Mouse (Mus musculus): ENCODE data around the gene Qdpr. TPM values are rescaled to one million over a fixed set of nuclear protein-coding genes. Genes with fewer than 3 reads are reported as not detected.

Qdpr gene
- polyA plus RNA-seq, 1 experiment from 2014 or later: 102 TPM

- ATAC-seq (ENCODE audit: low FRiP score): no peak
- H3K9me3 ChIP-seq: no peaks in the 10 kb centered on the region
- H3K27ac ChIP-seq: no peak overlapping the region
- no peaks in the 10 kb centered on the region for H3K36me3 ChIP-seq (replicated peaks)
- H3K27me3 ChIP-seq: peaks cover 9% of the 10 kb centered on the region; the same call in 1 of the 2 replicates
- 89% methylated on average over 2 of the region's 2 CpGs for whole genome bisulfite sequencing
- H3K4me3 ChIP-seq (replicated peaks): no peak overlapping the region
- H3K9ac ChIP-seq: no peak overlapping the region
- H3K4me2 ChIP-seq: no peak overlapping the region
- H3K4me1 ChIP-seq: peaks cover 7% of the 10 kb centered on the region
Measured at GRCm38 (mm10) chr5:45481125-45481524, 31.1 kb upstream of the Qdpr start.

- H3K4me1 ChIP-seq: peaks cover 8% of the 10 kb centered on the region
- H3K27me3 ChIP-seq: peaks cover 9% of the 10 kb centered on the region; the same call in 1 of the 2 replicates
- H3K4me2 ChIP-seq: no peak overlapping the region
- H3K9ac ChIP-seq: no peak overlapping the region
- WGBS: 79% methylated on average over 1 of the region's 1 CpGs
- no peak for ATAC-seq (ENCODE audit: low FRiP score)
- no peaks in the 10 kb centered on the region for H3K36me3 ChIP-seq (replicated peaks)
- no peaks in the 10 kb centered on the region for H3K9me3 ChIP-seq
- no peak overlapping the region for H3K4me3 ChIP-seq (replicated peaks)
- no peak overlapping the region for H3K27ac ChIP-seq
Measured at GRCm38 (mm10) chr5:45480066-45480465, 30.0 kb upstream of the Qdpr start.

- 85% methylated on average over 7 of the region's 7 CpGs for WGBS
- Histone ChIP-seq H3K4me1 (peaks cover 8% of the 10 kb centered on the region), H3K36me3 (replicated peaks) (no peaks in the 10 kb centered on the region), H3K4me3 (replicated peaks) (no peak overlapping the region), H3K27ac (no peak overlapping the region), H3K9ac (no peak overlapping the region), H3K27me3 (peaks cover 9% of the 10 kb centered on the region; the same call in 1 of the 2 replicates), H3K9me3 (no peaks in the 10 kb centered on the region), H3K4me2 (no peak overlapping the region)
- no peak for ATAC-seq (ENCODE audit: low FRiP score)
Measured at GRCm38 (mm10) chr5:45477601-45478000, 27.6 kb upstream of the Qdpr start.

DNA sequence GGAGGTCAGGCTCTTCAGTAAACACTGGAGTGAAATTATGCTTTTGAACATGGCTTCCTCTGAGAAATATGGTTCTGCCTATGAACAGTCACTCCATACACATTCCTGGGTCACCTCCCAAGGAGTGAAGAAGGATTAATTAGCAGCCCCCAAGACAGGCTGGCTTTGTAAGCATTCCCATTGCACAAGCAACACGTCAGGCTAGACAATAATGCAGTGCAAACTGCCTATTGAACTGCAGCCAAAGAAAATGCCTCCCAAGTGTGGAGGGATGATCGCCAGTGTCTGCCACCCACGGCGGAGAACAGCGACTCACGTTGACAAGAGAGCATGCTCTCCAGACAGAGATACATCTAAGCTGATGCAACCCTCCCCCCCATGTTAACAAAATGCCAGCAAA is 26.3 kb upstream of the Qdpr start:
- peaks cover 13% of the 10 kb centered on the region; the same call in 1 of the 2 replicates for H3K27me3 ChIP-seq
- 27% methylated on average over 6 of the region's 6 CpGs for WGBS
- H3K27ac ChIP-seq: no peak overlapping the region
- H3K9me3 ChIP-seq: no peaks in the 10 kb centered on the region
- H3K4me1 ChIP-seq: peaks cover 8% of the 10 kb centered on the region
- no peak overlapping the region for H3K4me2 ChIP-seq
- H3K4me3 ChIP-seq (replicated peaks): no peak overlapping the region
- H3K36me3 ChIP-seq (replicated peaks): no peaks in the 10 kb centered on the region
- ATAC-seq (ENCODE audit: low FRiP score): peak; percentile 49; the same call in 1 of the 2 replicates
- no peak overlapping the region for H3K9ac ChIP-seq

GRCm38 (mm10) chr5:45475771-45476170 is 25.7 kb upstream of the Qdpr start:
- H3K4me2 ChIP-seq: no peak overlapping the region
- no peak for ATAC-seq (ENCODE audit: low FRiP score)
- WGBS: 92% methylated on average over 5 of the region's 5 CpGs
- no peak overlapping the region for H3K9ac ChIP-seq
- no peak overlapping the region for H3K4me3 ChIP-seq (replicated peaks)
- no peaks in the 10 kb centered on the region for H3K36me3 ChIP-seq (replicated peaks)
- peaks cover 8% of the 10 kb centered on the region for H3K4me1 ChIP-seq
- H3K9me3 ChIP-seq: no peaks in the 10 kb centered on the region
- no peak overlapping the region for H3K27ac ChIP-seq
- peaks cover 13% of the 10 kb centered on the region; the same call in 1 of the 2 replicates for H3K27me3 ChIP-seq

- H3K9me3 ChIP-seq: no peaks in the 10 kb centered on the region
- H3K27ac ChIP-seq: no peak overlapping the region
Measured at GRCm38 (mm10) chr5:45474758-45475157, 24.7 kb upstream of the Qdpr start.

GRCm38 (mm10) chr5:45474215-45474614 is 24.2 kb upstream of the Qdpr start:
- Histone ChIP-seq H3K27ac (no peak overlapping the region), H3K36me3 (replicated peaks) (no peaks in the 10 kb centered on the region), H3K27me3 (peaks cover 13% of the 10 kb centered on the region; the same call in 1 of the 2 replicates), H3K4me2 (no peak overlapping the region), H3K9me3 (no peaks in the 10 kb centered on the region), H3K4me1 (peaks cover 8% of the 10 kb centered on the region), H3K9ac (no peak overlapping the region), H3K4me3 (replicated peaks) (no peak overlapping the region)
- peak; percentile 63 for ATAC-seq (ENCODE audit: low FRiP score)
- WGBS: 32% methylated on average over 6 of the region's 6 CpGs

More at GRCm38 (mm10) chr5:45474758-45475157, 24.7 kb upstream of the Qdpr start:
- Histone ChIP-seq H3K4me1 (peaks cover 8% of the 10 kb centered on the region), H3K4me3 (replicated peaks) (no peak overlapping the region), H3K4me2 (no peak overlapping the region), H3K36me3 (replicated peaks) (no peaks in the 10 kb centered on the region), H3K9ac (no peak overlapping the region), H3K27me3 (peaks cover 13% of the 10 kb centered on the region; the same call in 1 of the 2 replicates)
- ATAC-seq (ENCODE audit: low FRiP score): no peak
- WGBS: 82% methylated on average over 3 of the region's 4 CpGs

GRCm38 (mm10) chr5:45473521-45473920 is 23.5 kb upstream of the Qdpr start:
- 85% methylated on average over 1 of the region's 1 CpGs for WGBS
- Histone ChIP-seq H3K27ac (no peak overlapping the region), H3K4me3 (replicated peaks) (no peak overlapping the region), H3K9ac (no peak overlapping the region), H3K27me3 (peaks cover 13% of the 10 kb centered on the region; the same call in 1 of the 2 replicates), H3K4me1 (peaks cover 8% of the 10 kb centered on the region), H3K4me2 (no peak overlapping the region), H3K36me3 (replicated peaks) (no peaks in the 10 kb centered on the region), H3K9me3 (no peaks in the 10 kb centered on the region)
- ATAC-seq (ENCODE audit: low FRiP score): no peak

DNA sequence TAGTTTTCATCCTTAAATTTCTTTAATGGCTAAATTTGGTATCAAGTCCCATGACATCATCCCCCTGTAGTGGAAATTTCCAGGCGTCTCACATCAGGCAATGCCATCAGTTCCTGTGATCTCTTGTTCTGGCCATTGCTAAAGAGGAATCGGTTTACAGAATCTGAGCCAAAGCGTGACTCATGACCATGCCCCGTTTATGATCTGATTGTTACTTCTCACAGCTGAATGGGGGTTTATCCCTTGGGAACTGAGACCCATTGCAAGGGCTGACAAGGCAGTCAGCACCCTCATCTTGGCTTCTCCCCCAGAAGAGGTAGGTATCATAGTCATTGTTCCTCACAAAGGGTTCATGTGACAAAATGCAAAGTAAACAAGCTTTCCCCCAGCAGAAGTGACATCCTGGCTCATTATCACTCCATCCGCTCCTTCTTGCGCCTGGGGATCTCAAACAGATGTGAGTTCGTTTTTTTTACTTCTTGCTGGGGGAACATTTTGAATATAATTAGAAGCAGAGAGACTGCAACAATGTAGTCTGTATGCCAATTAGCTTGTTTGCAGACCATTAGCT is 22.9 kb upstream of the Qdpr start:
- H3K4me3 ChIP-seq (replicated peaks): no peak overlapping the region
- no peak for ATAC-seq (ENCODE audit: low FRiP score)
- H3K9me3 ChIP-seq: no peaks in the 10 kb centered on the region
- H3K27ac ChIP-seq: no peak overlapping the region
- 51% methylated on average over 7 of the region's 7 CpGs for WGBS
- no peak overlapping the region for H3K9ac ChIP-seq
- no peaks in the 10 kb centered on the region for H3K36me3 ChIP-seq (replicated peaks)
- H3K4me2 ChIP-seq: no peak overlapping the region
- peaks cover 8% of the 10 kb centered on the region for H3K4me1 ChIP-seq
- H3K27me3 ChIP-seq: peaks cover 13% of the 10 kb centered on the region; the same call in 1 of the 2 replicates

- Histone ChIP-seq H3K4me3 (replicated peaks) (no peak overlapping the region), H3K36me3 (replicated peaks) (no peaks in the 10 kb centered on the region), H3K27me3 (0 out of 2 replicates have a peak, but pooled peaks cover 3% of the 10 kb centered on the region), H3K4me2 (no peak overlapping the region), H3K27ac (no peak overlapping the region), H3K9ac (no peak overlapping the region), H3K9me3 (no peaks in the 10 kb centered on the region), H3K4me1 (peaks cover 2% of the 10 kb centered on the region; the same call in 1 of the 2 replicates)
- ATAC-seq (ENCODE audit: low FRiP score): no peak
- 57% methylated on average over 9 of the region's 9 CpGs for WGBS
Measured at GRCm38 (mm10) chr5:45454456-45454855, 4.4 kb upstream of the Qdpr start.

- no peaks in the 10 kb centered on the region for H3K9me3 ChIP-seq
- H3K36me3 ChIP-seq (replicated peaks): no peaks in the 10 kb centered on the region
- H3K4me2 ChIP-seq: no peak within 1 kb of the TSS
- H3K27ac ChIP-seq: no peak within 1 kb of the TSS
- peaks cover 8% of the 10 kb centered on the region; the same call in 1 of the 2 replicates for H3K27me3 ChIP-seq
- 76% methylated on average over 6 of the region's 6 CpGs for WGBS
- ATAC-seq (ENCODE audit: low FRiP score): no peak
- no peak within 1 kb of the TSS for H3K4me3 ChIP-seq (replicated peaks)
- no peak within 1 kb of the TSS for H3K9ac ChIP-seq
- peaks cover 12% of the 10 kb centered on the region for H3K4me1 ChIP-seq
Measured at GRCm38 (mm10) chr5:45453451-45453850, 3.4 kb upstream of the Qdpr start, which contains the start of gene Clrn2. Gene Clrn2 (plus strand): TSS chr5:45453751.

- Histone ChIP-seq H3K4me3 (replicated peaks) (peak overlapping the region; percentile 55), H3K4me2 (peak overlapping the region; percentile 97), H3K27me3 (peaks cover 5% of the 10 kb centered on the region; the same call in 1 of the 2 replicates), H3K4me1 (peaks cover 17% of the 10 kb centered on the region), H3K9me3 (no peaks in the 10 kb centered on the region), H3K36me3 (replicated peaks) (no peaks in the 10 kb centered on the region), H3K9ac (peak overlapping the region; percentile 81), H3K27ac (no peak overlapping the region)
- whole genome bisulfite sequencing: 4% methylated on average over 8 of the region's 8 CpGs
- ATAC-seq (ENCODE audit: low FRiP score): no peak
Measured at GRCm38 (mm10) chr5:45449206-45449605, 830 bp downstream of the Qdpr start.

GRCm38 (mm10) chr5:45448676-45449075 is 1.4 kb downstream of the Qdpr start:
- no peak for ATAC-seq (ENCODE audit: low FRiP score)
- peaks cover 5% of the 10 kb centered on the region; the same call in 1 of the 2 replicates for H3K27me3 ChIP-seq
- WGBS: 29% methylated on average over 5 of the region's 5 CpGs
- no peak overlapping the region for H3K9ac ChIP-seq
- H3K4me1 ChIP-seq: peaks cover 17% of the 10 kb centered on the region
- peak overlapping the region; percentile 97 for H3K4me2 ChIP-seq
- no peaks in the 10 kb centered on the region for H3K9me3 ChIP-seq
- peaks cover 2% of the 10 kb centered on the region; the same call in 1 of the 2 replicates for H3K36me3 ChIP-seq (replicated peaks)
- 0 out of 2 replicates have a peak overlapping the region, but pooled peaks have one; percentile 55 for H3K4me3 ChIP-seq (replicated peaks)
- no peak overlapping the region for H3K27ac ChIP-seq

Measured in forebrain, embryonic 12.5 days (tissue).